Mouse (Mus musculus) cerebellum, postnatal 10 days (tissue): ENCODE data around the gene Ap5b1.

Experiments
- DNase-seq, 2 experiments: peaks; one replicate each; pipeline ENCODE4 v3.0.0; 2021; ENCODE audit warnings: mixed read lengths in 2 of 2

The Ap5b1 gene

GRCm38 (mm10) chr19:5567534-5568469 is at the start of gene Ap5b1:
Ap5b1 (plus strand) TSS chr19:5568025.
- DNase-seq, result peak; percentile 95 to 96

DNA sequence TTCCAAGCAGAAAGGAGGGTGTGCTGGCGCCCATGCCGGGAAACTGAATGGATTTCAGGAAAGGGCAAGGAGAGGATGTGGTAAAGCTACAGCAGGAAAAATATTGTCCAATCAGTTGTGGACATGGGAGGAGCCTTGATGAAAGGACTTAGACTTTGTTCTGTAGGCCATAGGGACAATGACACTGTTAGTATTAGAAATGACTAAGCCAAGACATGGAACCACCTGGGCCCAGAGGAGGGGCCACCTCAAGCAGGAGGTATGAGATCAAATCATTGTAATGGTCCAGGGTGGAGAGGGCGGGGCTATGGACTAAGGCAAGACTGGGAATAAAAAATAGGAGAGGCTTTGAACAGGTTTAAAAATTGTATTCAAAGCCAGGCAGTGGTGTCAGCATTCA is 49.1 kb upstream of the Ap5b1 start:
- DNase-seq, result no peak

DNA sequence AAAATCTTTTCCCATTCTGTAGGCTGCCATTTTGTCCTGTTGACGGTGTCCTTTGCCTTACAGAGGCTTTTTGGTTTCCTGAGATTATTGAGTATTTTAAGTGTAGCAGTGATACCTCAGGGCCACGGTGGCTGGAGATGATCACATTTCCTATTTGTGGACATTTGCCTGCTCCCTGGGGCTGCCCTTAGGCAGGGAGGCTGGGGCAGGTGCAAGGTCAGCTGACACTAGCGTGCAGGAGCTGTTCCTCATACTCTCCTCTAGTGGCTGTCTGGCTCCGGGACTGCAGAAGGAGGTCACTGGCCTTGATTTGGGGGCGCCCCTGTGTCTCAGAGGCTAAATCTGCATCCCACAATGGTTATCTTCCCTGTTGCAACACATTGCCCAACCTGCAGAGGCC is 42.6 kb upstream of the Ap5b1 start:
- no peak for DNase-seq

GRCm38 (mm10) chr19:5529325-5530137 is 38.3 kb upstream of the Ap5b1 start:
- peak; percentile 98 to 99 for DNase-seq

DNA sequence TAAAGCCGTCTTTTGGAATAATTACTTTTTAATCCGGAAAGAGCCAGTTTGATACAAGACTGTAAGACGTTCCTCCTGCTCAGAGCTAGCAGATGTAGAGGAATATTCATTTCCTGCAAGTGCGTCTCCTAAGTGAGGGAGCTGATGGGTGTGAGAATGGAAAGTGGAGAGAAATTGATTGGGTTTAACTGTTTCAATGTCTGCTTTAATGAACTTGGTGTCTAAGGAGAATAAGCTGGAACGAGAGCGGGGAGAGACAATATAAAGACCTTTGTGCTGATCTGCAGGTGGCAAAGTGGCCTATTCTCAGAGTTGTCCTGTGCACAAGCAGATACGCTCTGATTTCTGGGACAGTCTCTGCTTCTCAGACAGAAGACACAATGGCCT is 37.7 kb upstream of the Ap5b1 start:
- DNase-seq, result no peak

DNA sequence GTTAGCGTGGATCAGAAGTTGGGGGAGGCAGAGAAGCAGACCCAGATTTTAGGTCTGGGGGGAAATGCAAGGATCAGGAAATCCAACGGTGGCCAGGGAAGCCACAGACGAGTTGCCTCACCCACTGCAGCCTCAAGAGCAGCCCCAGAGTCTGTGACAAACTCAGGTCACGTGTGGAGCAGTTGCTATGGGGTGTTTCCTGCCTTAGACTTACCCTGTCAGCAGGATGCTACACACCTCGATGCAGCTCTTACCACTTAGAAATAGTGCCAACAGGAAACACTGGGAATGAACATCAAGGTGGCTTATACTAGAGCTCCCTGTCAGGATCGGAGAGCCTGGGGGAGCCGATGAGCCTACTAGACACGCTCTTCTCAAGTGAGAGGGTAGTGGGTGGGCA is 35.3 kb upstream of the Ap5b1 start:
- no peak for DNase-seq

GRCm38 (mm10) chr19:5538786-5539185 is 29.0 kb upstream of the Ap5b1 start:
- no peak for DNase-seq

DNA sequence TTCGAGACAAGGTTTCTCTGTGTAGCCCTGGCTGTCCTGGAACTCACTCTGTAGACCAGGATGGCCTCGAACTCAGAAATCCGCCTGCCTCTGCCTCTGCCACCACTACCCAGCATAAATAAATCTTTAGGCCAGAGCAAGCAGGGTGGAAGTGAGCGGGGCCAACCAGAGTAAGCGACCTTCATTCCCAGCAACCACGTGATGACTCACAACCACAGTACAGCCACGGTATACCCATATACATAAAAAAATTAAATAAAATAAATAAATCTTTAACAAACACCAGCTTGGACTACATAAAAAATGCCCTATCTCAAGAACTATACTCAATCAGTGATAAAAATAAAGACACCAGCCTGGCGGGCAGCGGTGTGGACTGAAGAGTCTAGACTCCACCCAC is 24.5 kb upstream of the Ap5b1 start:
- no peak for DNase-seq

- no peak for DNase-seq
Observed at GRCm38 (mm10) chr19:5544031-5544430, 23.8 kb upstream of the Ap5b1 start.

- DNase-seq, result no peak
Observed at GRCm38 (mm10) chr19:5547471-5548056, 20.3 kb upstream of the Ap5b1 start.

GRCm38 (mm10) chr19:5553802-5554201 is 14.0 kb upstream of the Ap5b1 start:
- DNase-seq, result no peak

DNA sequence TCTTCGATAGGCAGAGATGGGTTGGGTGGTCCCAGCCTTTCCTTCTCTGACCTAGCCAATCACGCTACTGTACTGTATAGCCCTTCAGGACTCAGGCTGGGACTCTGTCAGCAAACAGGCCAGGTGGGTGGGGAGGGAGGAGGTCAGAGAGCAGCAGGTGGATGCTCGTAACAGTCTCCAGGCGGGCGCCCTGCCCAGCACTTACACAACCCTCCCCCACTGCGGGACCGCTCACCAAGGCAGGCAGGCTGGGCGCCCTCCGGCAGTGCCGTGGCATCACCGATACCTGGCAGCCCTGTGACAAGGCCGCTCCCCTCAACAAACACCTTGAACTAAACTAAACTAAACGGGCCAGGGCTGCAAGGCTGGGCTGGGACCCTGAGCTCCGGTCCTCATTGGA is 13.6 kb upstream of the Ap5b1 start:
- DNase-seq, result no peak

GRCm38 (mm10) chr19:5558169-5558568 is 9.7 kb upstream of the Ap5b1 start:
- DNase-seq, result no peak

DNA sequence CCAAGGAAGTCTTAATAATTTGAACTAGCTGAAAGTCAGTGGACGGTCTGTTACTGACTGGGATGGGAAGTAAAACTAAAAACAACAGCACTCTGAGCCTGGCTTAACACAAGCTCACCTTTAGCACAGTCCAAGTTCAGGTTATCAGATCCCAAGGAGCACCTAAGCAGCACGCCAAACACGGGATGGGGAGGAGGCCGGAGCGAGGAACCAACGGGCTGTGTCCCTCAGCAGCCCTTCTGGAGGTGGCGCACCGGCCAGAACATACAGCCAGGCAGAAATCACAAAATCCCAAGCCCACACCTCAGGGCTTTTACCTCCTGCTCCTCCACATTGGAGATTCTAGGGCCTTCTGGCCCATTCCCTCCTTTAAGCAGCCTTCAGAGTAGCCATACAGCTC is 9.1 kb upstream of the Ap5b1 start:
- no peak for DNase-seq

DNA sequence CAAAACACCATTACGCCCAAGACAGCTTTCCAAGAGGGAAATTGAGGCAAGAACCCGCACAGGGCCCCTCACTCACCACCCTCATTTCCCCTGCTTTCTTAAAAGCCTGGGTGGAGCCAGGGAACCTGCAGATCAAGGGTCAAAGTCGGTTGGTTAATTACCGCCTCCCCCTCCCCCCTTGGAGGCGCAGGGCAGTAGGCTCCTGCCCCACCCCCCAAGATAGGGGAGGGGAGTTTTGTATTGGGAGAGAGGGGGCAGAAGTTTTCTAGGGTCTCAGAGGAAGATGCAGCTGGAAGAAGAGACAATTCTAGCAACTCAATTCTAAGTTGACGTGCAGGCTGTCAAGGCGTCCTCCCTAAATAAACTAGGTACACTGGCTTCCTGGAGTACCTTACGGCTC is 8.6 kb upstream of the Ap5b1 start:
- DNase-seq, result no peak

- DNase-seq, result peak; percentile 25
Observed at GRCm38 (mm10) chr19:5559631-5560456, 8.0 kb upstream of the Ap5b1 start.

DNA sequence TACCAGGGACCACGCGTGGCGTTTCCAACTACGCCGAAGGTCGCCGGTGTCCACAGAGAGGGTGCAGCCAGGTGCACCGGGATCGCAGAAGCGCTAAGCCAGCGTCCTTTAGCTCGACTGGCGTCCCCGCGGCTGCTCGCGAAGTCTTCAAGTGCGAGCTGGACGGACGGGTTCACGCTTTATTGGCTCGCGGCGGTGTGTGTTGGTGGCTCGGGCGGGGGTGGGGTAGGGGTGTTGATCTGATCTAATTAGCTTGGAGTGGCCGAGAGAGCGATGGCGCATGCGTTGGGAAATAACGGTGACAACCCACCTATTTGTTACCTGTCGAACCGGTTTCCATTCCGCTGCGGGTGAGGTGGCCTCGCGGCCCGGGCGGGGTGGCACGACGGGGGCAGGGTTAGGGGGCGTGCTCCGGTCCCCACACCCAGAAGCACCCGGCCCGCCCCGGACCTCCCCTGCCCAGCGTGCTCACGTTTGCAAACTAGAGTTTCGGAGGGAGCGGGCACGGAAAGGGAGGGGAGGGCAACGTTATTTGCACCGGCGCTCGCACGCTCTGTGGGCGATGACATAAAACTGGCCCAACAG is 7.3 kb upstream of the Ap5b1 start, which contains the start of gene Ovol1:
Ovol1 (minus strand) TSS at position 190 of the 585 bp plus-strand sequence.
- peak; percentile 16 to 31 for DNase-seq

GRCm38 (mm10) chr19:5561252-5561790 is 6.5 kb upstream of the Ap5b1 start:
- DNase-seq, result no peak

GRCm38 (mm10) chr19:5561886-5562285 is 5.9 kb upstream of the Ap5b1 start:
- no peak for DNase-seq

GRCm38 (mm10) chr19:5562776-5563175 is 5.0 kb upstream of the Ap5b1 start:
- no peak for DNase-seq

DNA sequence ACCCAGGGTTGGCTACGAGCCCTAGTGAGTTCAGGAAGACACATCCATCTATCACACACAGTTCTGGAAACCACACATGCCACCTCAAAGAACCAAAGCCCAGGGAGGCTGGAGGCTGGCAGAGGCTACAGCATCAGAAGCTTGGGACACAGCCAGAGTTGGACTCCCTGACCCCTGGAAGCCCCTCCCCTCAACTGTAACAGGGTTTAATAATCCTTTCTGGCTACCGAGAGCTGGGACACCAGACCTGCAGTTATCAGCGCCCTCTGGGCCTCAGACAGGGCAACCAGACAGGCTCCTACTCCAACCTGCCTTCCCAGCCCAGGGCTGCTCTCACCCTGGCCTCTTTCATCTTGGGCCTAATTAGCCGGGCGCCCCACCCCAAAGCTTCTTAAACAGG is 1.5 kb upstream of the Ap5b1 start:
- DNase-seq, result peak; percentile 23

- no peak for DNase-seq
Observed at GRCm38 (mm10) chr19:5567180-5567533, 668 bp upstream of the Ap5b1 start.
